Mouse (Mus musculus): ENCODE results near the gene Nipa1. TPM values are rescaled to one million over a fixed set of nuclear protein-coding genes. Genes with fewer than 3 reads are reported as not detected.
"Not testable (repeated sequence)": the region's sequence is repeated elsewhere in the genome, so short reads cannot be mapped to it uniquely, and the experiment has no call there.

The Nipa1 gene
- polyA plus RNA-seq (2017; shearing (Covaris generic)): not detected

GRCm38 (mm10) chr7:56019930-56020253 is at the start of gene Nipa1:
TSS of gene Nipa1 (minus strand) at chr7:56019954.
- no peak for ATAC-seq

- no peak for ATAC-seq
These were observed 46.9 kb upstream of the Nipa1 start for GRCm38 (mm10) chr7:56066634-56067033.

- ATAC-seq: no peak
These were observed 46.4 kb upstream of the Nipa1 start for GRCm38 (mm10) chr7:56066136-56066535.

GRCm38 (mm10) chr7:56064876-56065275 is 45.1 kb upstream of the Nipa1 start:
- no peak for ATAC-seq

- no peak for ATAC-seq
These were observed 35.6 kb upstream of the Nipa1 start for GRCm38 (mm10) chr7:56055338-56055737.

GRCm38 (mm10) chr7:56052996-56053395 is 33.2 kb upstream of the Nipa1 start:
- no peak for ATAC-seq

- no peak for ATAC-seq
These were observed 30.7 kb upstream of the Nipa1 start for GRCm38 (mm10) chr7:56050487-56050911.

GRCm38 (mm10) chr7:56049831-56050321 is 30.1 kb upstream of the Nipa1 start, which contains the start of gene Herc2:
TSS of gene Herc2 (plus strand) at chr7:56050196.
- peak; percentile 99 for ATAC-seq

- ATAC-seq: no peak
These were observed 27.4 kb upstream of the Nipa1 start for GRCm38 (mm10) chr7:56047178-56047577.

GRCm38 (mm10) chr7:56044267-56044629 is 24.5 kb upstream of the Nipa1 start:
- no peak for ATAC-seq

GRCm38 (mm10) chr7:56043577-56044266 is 24.0 kb upstream of the Nipa1 start:
- no peak for ATAC-seq

- ATAC-seq: peak; percentile 91
These were observed 22.6 kb upstream of the Nipa1 start for GRCm38 (mm10) chr7:56042353-56042752.

GRCm38 (mm10) chr7:56023586-56023985 is 3.8 kb upstream of the Nipa1 start:
- no peak for ATAC-seq

GRCm38 (mm10) chr7:56018972-56019929 is 503 bp downstream of the Nipa1 start:
- ATAC-seq: peak; percentile 82

- ATAC-seq: peak; percentile 39
These were observed 1.2 kb downstream of the Nipa1 start for GRCm38 (mm10) chr7:56018446-56018971.

GRCm38 (mm10) chr7:56017761-56018160 is 2.0 kb downstream of the Nipa1 start:
- ATAC-seq: no peak

GRCm38 (mm10) chr7:56015837-56016236 is 3.9 kb downstream of the Nipa1 start:
- ATAC-seq: no peak

- no peak for ATAC-seq
These were observed 4.6 kb downstream of the Nipa1 start for GRCm38 (mm10) chr7:56015172-56015571.

GRCm38 (mm10) chr7:56014002-56014702 is 5.6 kb downstream of the Nipa1 start:
- not testable (repeated sequence) for ATAC-seq

GRCm38 (mm10) chr7:56013261-56014001 is 6.3 kb downstream of the Nipa1 start:
- ATAC-seq: no peak

- no peak for ATAC-seq
These were observed 8.8 kb downstream of the Nipa1 start for GRCm38 (mm10) chr7:56011018-56011333.
